Mouse (Mus musculus) embryonic facial prominence, embryonic 11.5 days (tissue): ENCODE measurements at regions not wholly inside any gene's neighbourhood (a gene's known extent, or its start where the extent isn't known, plus 50 kb on each side); places are given as distances from the start of the nearest gene placed in this dataset.

ENCODE experiments used
- ATAC-seq: fragments of 200-750 bp; cut with Nextera tagmentation; replicated peaks from 2 replicates; pipeline ENCODE4 v1.8.0; 2017; ENCODE audit warnings: low read depth; ENCODE audit not compliant: insufficient number of reproducible peaks, low FRiP score, low TSS enrichment
- DNase-seq: peaks from one replicate; pipeline ENCODE4 v3.0.0-alpha.2; 2015; ENCODE audit warnings: low spot score
- H3K27ac ChIP-seq: fragments of 300-500 bp; sonication (generic); replicated peaks from 2 replicates; pipeline ENCODE4 v1.5.1; 2014; ENCODE audit warnings: mild to moderate bottlenecking, low read depth, low read length, control low read depth
- H3K27me3 ChIP-seq: fragments of 300-500 bp; sonication (generic); 2 replicates; pipeline ENCODE4 v1.6.1; 2014; ENCODE audit warnings: mild to moderate bottlenecking, low read length, moderate library complexity, mixed read lengths; ENCODE audit not compliant: control insufficient read depth, insufficient read depth
- H3K36me3 ChIP-seq: fragments of 300-500 bp; sonication (generic); replicated peaks from 2 replicates; pipeline ENCODE4 v1.6.1; 2014; ENCODE audit warnings: low read depth, mild to moderate bottlenecking, low read length, moderate library complexity, mixed read lengths; ENCODE audit not compliant: control insufficient read depth, insufficient read depth
- H3K4me1 ChIP-seq: fragments of 300-500 bp; sonication (generic); 2 replicates; pipeline ENCODE4 v1.6.1; 2014; ENCODE audit warnings: low read length, mixed read lengths; ENCODE audit not compliant: control insufficient read depth, insufficient read depth
- H3K4me2 ChIP-seq: fragments of 300-500 bp; sonication (generic); 2 replicates; pipeline ENCODE4 v1.6.1; 2014; ENCODE audit warnings: low read depth, mild to moderate bottlenecking, control low read depth, low read length, moderate library complexity
- H3K4me3 ChIP-seq: fragments of 300-500 bp; sonication (generic); 2 replicates; pipeline ENCODE4 v1.5.1; 2014; ENCODE audit warnings: low read depth, low read length, control low read depth
- H3K9ac ChIP-seq: fragments of 300-500 bp; sonication (generic); replicated peaks from 2 replicates; pipeline ENCODE4 v1.6.1; 2014; ENCODE audit warnings: mild to moderate bottlenecking, control low read depth, low read length
- H3K9me3 ChIP-seq: fragments of 300-500 bp; sonication (generic); replicated peaks from 2 replicates; pipeline ENCODE4 v1.6.1; 2016; ENCODE audit warnings: mild to moderate bottlenecking, low read length, inconsistent platforms, mixed read lengths; ENCODE audit not compliant: control insufficient read depth
- WGBS: fragments of 180-500 bp; shearing (Covaris S2); extraction: QIAGEN DNeasy Blood & Tissue Kit; methylation state at CpG from one replicate; pipeline ENCODE4 v1.1.7; 2014; 5-methylcytosine and 5-hydroxymethylcytosine counted together

DNA sequence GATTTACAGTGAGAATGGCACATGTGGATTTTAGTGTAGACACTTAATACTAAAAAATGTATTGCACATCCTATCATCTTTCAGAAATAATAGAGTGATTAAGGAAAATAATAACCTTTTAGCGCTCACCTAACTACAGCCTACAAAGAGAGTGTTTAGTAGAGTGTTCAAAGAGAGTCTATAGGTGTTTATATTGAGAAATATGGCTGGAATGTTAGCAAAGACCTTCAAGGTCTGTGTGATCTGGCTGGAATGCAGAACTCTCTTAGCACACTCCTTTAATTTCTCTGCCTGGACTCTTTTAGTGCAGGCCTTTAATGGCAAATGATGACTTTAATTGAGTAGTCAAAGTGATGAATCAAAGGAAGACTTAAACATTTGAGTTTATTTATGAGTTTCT is 1314.0 kb downstream of the Pcdh17 start:
- Histone ChIP-seq H3K4me3 (no peak overlapping the region), H3K9ac (no peak overlapping the region), H3K4me2 (no peak overlapping the region), H3K4me1 (no peaks in the 10 kb centered on the region), H3K9me3 (no peaks in the 10 kb centered on the region), H3K27me3 (no peaks in the 10 kb centered on the region), H3K27ac (no peak overlapping the region), H3K36me3 (no peaks in the 10 kb centered on the region)
- WGBS: 79% methylated on average over 1 of the region's 1 CpGs
- DNase-seq: no peak
- no peak for ATAC-seq

DNA sequence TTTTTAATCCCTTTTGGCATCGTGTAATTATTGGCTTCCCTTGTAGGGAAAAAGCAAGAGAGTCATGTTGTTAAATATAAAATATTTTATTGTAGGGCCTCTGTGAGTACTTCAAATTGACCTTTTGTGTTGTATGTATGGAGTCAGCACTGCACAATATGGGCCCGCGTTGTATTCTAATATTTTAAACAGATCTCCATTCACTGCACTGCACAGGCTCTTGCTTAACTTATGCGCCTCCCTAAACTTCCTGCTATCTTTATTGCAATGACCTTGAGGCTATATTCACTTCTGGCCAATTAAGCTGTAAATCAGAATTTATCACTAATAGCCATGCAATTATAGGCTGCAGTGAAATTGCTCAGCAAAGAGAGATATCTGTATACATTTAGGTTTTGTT is 1295.2 kb downstream of the Pcdh17 start:
- Histone ChIP-seq H3K4me3 (no peak overlapping the region), H3K9me3 (no peaks in the 10 kb centered on the region), H3K27ac (no peak overlapping the region), H3K36me3 (no peaks in the 10 kb centered on the region), H3K4me2 (no peak overlapping the region), H3K4me1 (no peaks in the 10 kb centered on the region), H3K27me3 (no peaks in the 10 kb centered on the region), H3K9ac (no peak overlapping the region)
- ATAC-seq (no peak), DNase-seq (no peak)
- 86% methylated on average over 4 of the region's 4 CpGs for WGBS
